In the genomic region with DNA sequence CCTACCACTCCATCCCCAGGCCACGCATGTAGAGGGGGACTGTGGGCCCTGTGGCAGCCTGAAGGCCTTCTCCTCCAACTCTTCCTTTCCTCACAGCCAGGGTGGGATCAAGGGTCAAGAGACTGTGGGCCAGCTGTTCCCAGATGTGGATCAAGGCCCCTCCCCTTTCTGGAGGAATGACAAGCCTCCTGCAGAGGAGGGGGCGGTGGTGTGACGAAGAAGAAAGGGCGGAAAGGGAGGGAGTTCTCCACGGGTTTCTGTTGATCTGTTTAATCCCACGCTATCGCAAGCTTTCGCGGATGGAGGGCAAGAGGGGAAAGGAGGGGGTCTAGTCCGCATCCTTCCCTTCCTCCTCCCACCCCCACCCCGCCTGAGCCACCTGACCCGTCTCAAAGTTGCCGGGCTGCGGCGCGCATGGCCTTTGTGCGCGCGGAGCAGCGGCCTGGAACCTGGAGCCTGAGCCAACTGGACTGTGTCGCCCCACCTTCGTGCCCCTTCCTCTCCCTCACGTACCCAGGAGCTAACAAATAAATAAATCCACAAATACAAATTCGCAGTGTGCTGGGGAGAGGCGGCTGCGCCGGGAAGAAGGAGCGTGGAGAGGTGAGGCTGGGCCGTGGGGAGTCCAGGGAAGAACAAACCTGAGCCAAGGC, we compare ENCODE assay signal across 8 mouse cellular contexts. TPM values are rescaled to one million over a fixed set of nuclear protein-coding genes. Genes with fewer than 3 reads are reported as not detected.
A peak's percentile ranks its signal among the peaks of the same experiment; 100 is the strongest.
DNase-seq lines count a peak whose midpoint lies in the region; ATAC-seq and TF ChIP-seq lines count a peak whose summit lies in the region.

No protein-coding gene starts in this region.

- H3K36me3 ChIP-seq in ES-Bruce4 (ENCODE audit: control insufficient read depth, insufficient read depth, low read length, poor library complexity, severe bottlenecking) = no peaks in the 10 kb centered on the region
- H3K36me3 ChIP-seq in embryonic facial prominence, embryonic 13.5 days = no peaks in the 10 kb centered on the region
- H3K36me3 ChIP-seq in midbrain, embryonic 10.5 days = peaks cover 25% of the 10 kb centered on the region
- H3K36me3 ChIP-seq in liver, postnatal 0 days (replicated peaks; ENCODE audit: insufficient read depth, low read length) = no peaks in the 10 kb centered on the region

- TF ChIP-seq POLR2A in ES-Bruce4 (IDR thresholded peaks at IDR 0.05; ENCODE audit: insufficient read depth, low read length) = no peak

- 1% methylated on average over 29 of the region's 29 CpGs for WGBS in embryonic facial prominence, embryonic 13.5 days
- under 1% methylated on average over 29 of the region's 29 CpGs for WGBS in midbrain, embryonic 10.5 days
- 2% methylated on average over 26 of the region's 29 CpGs for WGBS in liver, postnatal 0 days (ENCODE audit: insufficient replicate concordance)

- H3K27me3 ChIP-seq in ES-Bruce4 (ENCODE audit: control insufficient read depth, insufficient read depth, low read length, poor library complexity, severe bottlenecking) = peaks cover 20% of the 10 kb centered on the region
- H3K27me3 ChIP-seq in embryonic facial prominence, embryonic 13.5 days = peaks cover 99% of the 10 kb centered on the region
- peaks cover 59% of the 10 kb centered on the region for H3K27me3 ChIP-seq in midbrain, embryonic 10.5 days (ENCODE audit: low read depth, poor library complexity, severe bottlenecking)
- H3K27me3 ChIP-seq in liver, postnatal 0 days (ENCODE audit: insufficient read depth, low read length) = peaks cover 76% of the 10 kb centered on the region

- TF ChIP-seq CTCF in ES-Bruce4 (IDR thresholded peaks at IDR 0.05; ENCODE audit: low read depth, low read length) = no peak
- TF ChIP-seq CTCF in liver, postnatal 0 days (IDR thresholded peaks at IDR 0.05; ENCODE audit: low read depth) = no peak

- no peak overlapping the region for H3K27ac ChIP-seq in ES-Bruce4 (ENCODE audit: insufficient read depth, low read length)
- H3K27ac ChIP-seq in embryonic facial prominence, embryonic 13.5 days = no peak overlapping the region
- peak overlapping the region; percentile 99 for H3K27ac ChIP-seq in midbrain, embryonic 10.5 days (replicated peaks)
- no peak overlapping the region for H3K27ac ChIP-seq in liver, postnatal 0 days (ENCODE audit: low read depth)

- H3K4me2 ChIP-seq in embryonic facial prominence, embryonic 13.5 days = no peak overlapping the region; the same call in 1 of the 2 replicates
- H3K4me2 ChIP-seq in liver, postnatal 0 days (ENCODE audit: low read depth, low read length) = no peak overlapping the region

- no peak for ATAC-seq in embryonic facial prominence, embryonic 13.5 days (ENCODE audit: insufficient number of reproducible peaks, insufficient read depth, low FRiP score, low TSS enrichment, low read depth)
- no peak for ATAC-seq in liver, postnatal 0 days

- TF ChIP-seq EP300 in ES-Bruce4 (IDR thresholded peaks at IDR 0.05; ENCODE audit: insufficient read depth, low read depth, low read length) = 0 out of 2 replicates have a peak, but pooled peaks have one; percentile 18
- no peak for TF ChIP-seq EP300 in liver, postnatal 0 days (IDR thresholded peaks at IDR 0.05; ENCODE audit: low read depth)

- peak overlapping the region; percentile 14 for H3K9ac ChIP-seq in ES-Bruce4 (ENCODE audit: low read depth, poor library complexity, severe bottlenecking)
- H3K9ac ChIP-seq in embryonic facial prominence, embryonic 13.5 days = no peak overlapping the region
- H3K9ac ChIP-seq in liver, postnatal 0 days (replicated peaks) = no peak overlapping the region

- H3K4me3 ChIP-seq in ES-Bruce4 (ENCODE audit: low read depth, low read length) = peak overlapping the region; percentile 40
- peak overlapping the region; percentile 12; the same call in 1 of the 2 replicates for H3K4me3 ChIP-seq in embryonic facial prominence, embryonic 13.5 days
- peak overlapping the region; percentile 78 for H3K4me3 ChIP-seq in midbrain, embryonic 10.5 days
- no peak overlapping the region for H3K4me3 ChIP-seq in liver, postnatal 0 days (ENCODE audit: low read depth, low read length)

- H3K4me1 ChIP-seq in ES-Bruce4 (ENCODE audit: control insufficient read depth, insufficient read depth, low read length) = peaks cover 5% of the 10 kb centered on the region
- peaks cover 25% of the 10 kb centered on the region for H3K4me1 ChIP-seq in embryonic facial prominence, embryonic 13.5 days
- H3K4me1 ChIP-seq in midbrain, embryonic 10.5 days = peaks cover 85% of the 10 kb centered on the region
- H3K4me1 ChIP-seq in liver, postnatal 0 days (ENCODE audit: insufficient read depth) = peaks cover 10% of the 10 kb centered on the region; the same call in 1 of the 2 replicates

- DNase-seq in frontal cortex, postnatal 10 days (ENCODE audit: low spot score in 2 of 2) = peak; percentile 36 to 45
- no peak for DNase-seq in frontal cortex, postnatal 14 days (ENCODE audit: low spot score in 2 of 2)
- DNase-seq in midbrain, embryonic 10.5 days (ENCODE audit: low spot score) = peak; percentile 88
- DNase-seq in lung, adult 18-20 months = no peak
- no peak for DNase-seq in spleen, adult 12 weeks (ENCODE audit: low spot score)
- DNase-seq in liver, postnatal 0 days = no peak

- no peaks in the 10 kb centered on the region for H3K9me3 ChIP-seq in ES-Bruce4 (replicated peaks; ENCODE audit: control insufficient read depth, insufficient read depth, low read length, poor library complexity, severe bottlenecking)
- H3K9me3 ChIP-seq in embryonic facial prominence, embryonic 13.5 days = no peaks in the 10 kb centered on the region
- no peaks in the 10 kb centered on the region for H3K9me3 ChIP-seq in midbrain, embryonic 10.5 days (replicated peaks)
- no peaks in the 10 kb centered on the region for H3K9me3 ChIP-seq in liver, postnatal 0 days (ENCODE audit: low read length)

RNA-seq across cellular contexts. Expression of a gene that starts 30.2 kb away (rescaled TPM):
- 103 and 112 TPM in 2 replicates for polyA plus RNA-seq in ES-Bruce4 (2011; ENCODE audit: insufficient read depth, insufficient read length, low read depth, missing spikeins)
- polyA plus RNA-seq in embryonic facial prominence, embryonic 13.5 days (2015; fragmentation: Nextera tagmentation; extraction: Ambion mirVana) = 49.1 and 62.8 TPM in 2 replicates
- 51.9 and 61.4 TPM in 2 replicates for polyA plus RNA-seq in midbrain, embryonic 10.5 days (2016; fragmentation: Nextera tagmentation; extraction: Ambion mirVana)
- polyA plus RNA-seq in liver, postnatal 0 days (2015; fragmentation: Nextera tagmentation; extraction: Ambion mirVana) = 17.3 and 17.8 TPM in 2 replicates

RNA-seq across cellular contexts. Expression of a gene that starts 38.3 kb away (rescaled TPM):
- 0.56 and 0.85 TPM in 2 replicates for polyA plus RNA-seq in ES-Bruce4 (2011; ENCODE audit: insufficient read depth, insufficient read length, low read depth, missing spikeins)
- not detected in 2 replicates for polyA plus RNA-seq in embryonic facial prominence, embryonic 13.5 days (2015; fragmentation: Nextera tagmentation; extraction: Ambion mirVana)
- polyA plus RNA-seq in midbrain, embryonic 10.5 days (2016; fragmentation: Nextera tagmentation; extraction: Ambion mirVana) = 0.48 and 0.56 TPM in 2 replicates
- polyA plus RNA-seq in liver, postnatal 0 days (2015; fragmentation: Nextera tagmentation; extraction: Ambion mirVana) = not detected in 2 replicates

Comparison
In these comparisons a context has a peak if more than half of its experiments do, and no peak if none do; other contexts are left out.
1. DNase-seq: peak in frontal cortex, postnatal 10 days (2 of 2) and midbrain, embryonic 10.5 days (single experiment); none in frontal cortex, postnatal 14 days (0 of 2), lung, adult 18-20 months (0 of 2), spleen, adult 12 weeks (single experiment) and liver, postnatal 0 days (single experiment).